Mouse (Mus musculus) liver, embryonic 12.5 days (tissue): ENCODE results near the gene Cdrt4. TPM values are rescaled to one million over a fixed set of nuclear protein-coding genes. Genes with fewer than 3 reads are reported as not detected.

Source experiments
- ATAC-seq: fragments of 200-750 bp; cut with Nextera tagmentation; 2 replicates; pipeline ENCODE4 v1.8.0; 2017; ENCODE audit warnings: moderate number of reproducible peaks, mild to moderate bottlenecking, moderate library complexity
- H3K27ac ChIP-seq: fragments of 300-500 bp; sonication (generic); 2 replicates; pipeline ENCODE4 v1.5.1; 2016; ENCODE audit warnings: mild to moderate bottlenecking
- H3K27me3 ChIP-seq: fragments of 300-500 bp; sonication (generic); replicated peaks from 2 replicates; pipeline ENCODE4 v1.6.1; 2016; ENCODE audit warnings: mild to moderate bottlenecking, moderate library complexity
- H3K36me3 ChIP-seq: fragments of 300-500 bp; sonication (generic); 2 replicates; pipeline ENCODE4 v1.6.1; 2016; ENCODE audit warnings: mild to moderate bottlenecking, moderate library complexity
- H3K4me1 ChIP-seq: fragments of 300-500 bp; sonication (generic); 2 replicates; pipeline ENCODE4 v1.6.1; 2016
- H3K4me2 ChIP-seq: fragments of 300-500 bp; sonication (generic); 2 replicates; pipeline ENCODE4 v1.6.1; 2016; ENCODE audit warnings: mild to moderate bottlenecking, moderate library complexity
- H3K4me3 ChIP-seq: fragments of 300-500 bp; sonication (generic); 2 replicates; pipeline ENCODE4 v1.5.1; 2016; ENCODE audit warnings: mild to moderate bottlenecking, moderate library complexity
- H3K9ac ChIP-seq: fragments of 300-500 bp; sonication (generic); 2 replicates; pipeline ENCODE4 v1.6.1; 2016; ENCODE audit warnings: mild to moderate bottlenecking, moderate library complexity
- H3K9me3 ChIP-seq: fragments of 300-500 bp; sonication (generic); replicated peaks from 2 replicates; pipeline ENCODE4 v1.6.1; 2016; ENCODE audit warnings: mild to moderate bottlenecking, moderate library complexity
- WGBS: fragments of 180-500 bp; shearing (Covaris S2); methylation state at CpG from one replicate; pipeline ENCODE4 v1.1.7; 2016; ENCODE audit not compliant: insufficient replicate concordance; 5-methylcytosine and 5-hydroxymethylcytosine counted together
- polyA plus RNA-seq: library from polyadenylated mRNA; unstranded; fragments of >200 nt; fragmentation: Nextera tagmentation; extraction: Ambion mirVana; gene quantifications from 2 replicates; pipeline ENCODE4 v1.2.1, GENCODE M21; 2016

Cdrt4 gene
- polyA plus RNA-seq, 1 experiment from 2014 or later, result not detected

DNA sequence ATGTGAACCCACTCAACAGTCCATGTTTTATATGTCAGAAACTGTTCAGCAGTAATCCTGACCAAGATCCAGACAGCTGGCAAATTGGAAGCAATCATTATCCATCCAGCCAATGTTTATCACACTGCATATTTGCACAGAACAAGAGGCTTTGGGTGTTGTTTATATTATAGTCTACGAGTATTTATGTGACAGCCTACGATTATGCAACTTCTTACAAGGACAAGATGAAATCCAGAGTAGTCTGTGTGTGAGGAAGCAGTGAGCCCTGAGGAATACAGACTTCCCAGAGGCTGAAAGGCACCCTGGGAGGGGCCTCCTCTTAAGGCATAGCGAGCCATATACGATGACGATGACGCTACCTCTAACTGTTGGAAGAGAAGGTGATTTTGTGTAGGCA is 74.5 kb downstream of the Cdrt4 start:
- no peak overlapping the region for H3K4me2 ChIP-seq
- H3K9me3 ChIP-seq, result no peaks in the 10 kb centered on the region
- H3K4me1 ChIP-seq, result no peaks in the 10 kb centered on the region
- H3K4me3 ChIP-seq, result no peak overlapping the region
- peaks cover 12% of the 10 kb centered on the region; the same call in 1 of the 2 replicates for H3K27me3 ChIP-seq
- no peak overlapping the region for H3K9ac ChIP-seq
- WGBS, result 68% methylated on average over 6 of the region's 6 CpGs
- H3K36me3 ChIP-seq, result no peaks in the 10 kb centered on the region
- no peak for ATAC-seq
- H3K27ac ChIP-seq, result no peak overlapping the region

DNA sequence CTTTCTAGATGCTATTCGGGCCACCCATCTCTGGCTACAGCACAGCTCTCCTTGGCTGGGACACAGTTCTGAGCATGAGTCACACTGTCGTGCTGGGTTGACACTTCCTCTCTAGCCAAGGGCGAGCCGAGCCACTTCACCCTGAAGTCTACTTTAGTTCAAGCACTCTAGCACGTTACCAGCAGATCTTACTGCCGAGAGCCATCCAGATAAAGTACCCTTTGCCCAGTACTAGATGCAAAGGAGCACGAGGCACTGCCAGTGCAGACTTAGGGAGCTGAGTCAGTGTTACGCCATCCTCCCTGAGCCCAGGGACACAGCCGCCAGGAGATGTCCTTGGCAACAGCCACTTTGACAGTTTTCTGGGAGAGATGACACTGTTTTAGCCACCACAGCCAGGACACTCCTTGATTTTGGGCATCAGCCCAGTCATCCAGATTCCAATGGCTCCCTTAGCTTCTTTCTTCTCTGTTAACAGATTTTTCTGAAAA is 75.7 kb downstream of the Cdrt4 start:
- Histone ChIP-seq H3K27me3 (peaks cover 12% of the 10 kb centered on the region; the same call in 1 of the 2 replicates), H3K4me1 (no peaks in the 10 kb centered on the region), H3K36me3 (no peaks in the 10 kb centered on the region), H3K4me3 (no peak overlapping the region), H3K9ac (no peak overlapping the region), H3K9me3 (no peaks in the 10 kb centered on the region), H3K27ac (no peak overlapping the region), H3K4me2 (no peak overlapping the region)
- no peak for ATAC-seq
- WGBS, result 34% methylated on average over 9 of the region's 9 CpGs

DNA sequence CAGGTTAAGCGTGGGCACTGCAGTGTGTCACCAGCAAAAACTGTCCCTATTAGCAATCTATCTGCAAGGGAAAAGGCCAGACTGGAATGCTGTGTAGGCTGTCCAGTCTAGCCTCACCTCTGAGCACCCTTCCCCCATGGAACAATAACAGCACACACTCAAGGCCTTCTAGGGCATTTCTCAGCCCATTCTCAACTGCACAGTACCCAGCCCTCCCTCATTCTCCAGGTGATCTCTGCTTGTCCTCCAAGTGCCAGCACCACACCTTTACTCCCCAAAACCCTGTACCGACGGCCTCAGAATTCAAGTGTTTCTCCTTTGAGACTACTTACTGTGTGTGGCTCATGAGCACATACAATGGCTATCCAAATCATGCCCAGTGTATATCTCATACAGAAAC is 77.1 kb downstream of the Cdrt4 start:
- H3K27me3 ChIP-seq, result peaks cover 12% of the 10 kb centered on the region; the same call in 1 of the 2 replicates
- no peak for ATAC-seq
- no peak overlapping the region for H3K27ac ChIP-seq
- no peak overlapping the region for H3K4me2 ChIP-seq
- 59% methylated on average over 3 of the region's 3 CpGs for WGBS
- H3K4me1 ChIP-seq, result no peaks in the 10 kb centered on the region
- no peak overlapping the region for H3K9ac ChIP-seq
- H3K4me3 ChIP-seq, result no peak overlapping the region
- no peaks in the 10 kb centered on the region for H3K36me3 ChIP-seq
- no peaks in the 10 kb centered on the region for H3K9me3 ChIP-seq

GRCm38 (mm10) chr11:63029148-63029714 is 78.2 kb downstream of the Cdrt4 start:
- no peaks in the 10 kb centered on the region for H3K9me3 ChIP-seq
- no peak overlapping the region for H3K4me2 ChIP-seq
- no peak for ATAC-seq
- H3K4me1 ChIP-seq, result no peaks in the 10 kb centered on the region
- 55% methylated on average over 4 of the region's 4 CpGs for WGBS
- no peak overlapping the region for H3K9ac ChIP-seq
- no peaks in the 10 kb centered on the region for H3K36me3 ChIP-seq
- peaks cover 12% of the 10 kb centered on the region; the same call in 1 of the 2 replicates for H3K27me3 ChIP-seq
- H3K27ac ChIP-seq, result no peak overlapping the region
- no peak overlapping the region for H3K4me3 ChIP-seq

DNA sequence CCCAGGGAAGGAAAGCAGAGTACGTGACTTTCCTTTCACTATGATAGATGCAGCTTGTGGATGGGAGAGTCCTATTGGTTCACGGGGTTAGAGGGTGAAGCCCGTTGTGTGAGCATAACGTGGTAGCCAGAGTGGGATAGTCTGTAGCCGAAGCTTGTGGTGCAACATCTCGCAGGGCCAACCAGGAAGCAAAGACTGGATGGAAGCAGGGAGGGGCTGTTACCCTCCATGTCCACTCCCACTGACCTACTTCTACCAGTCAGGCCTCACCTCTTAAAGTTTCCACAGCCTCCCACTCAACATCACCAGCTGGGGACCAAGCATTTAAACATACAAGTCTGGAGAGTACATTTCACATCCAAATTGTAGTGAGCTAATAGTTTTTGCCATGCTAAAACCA is 78.7 kb downstream of the Cdrt4 start:
- H3K36me3 ChIP-seq, result no peaks in the 10 kb centered on the region
- H3K4me2 ChIP-seq, result no peak overlapping the region
- 81% methylated on average over 6 of the region's 6 CpGs for WGBS
- H3K4me1 ChIP-seq, result no peaks in the 10 kb centered on the region
- ATAC-seq, result no peak
- no peak overlapping the region for H3K4me3 ChIP-seq
- no peak overlapping the region for H3K27ac ChIP-seq
- peaks cover 12% of the 10 kb centered on the region; the same call in 1 of the 2 replicates for H3K27me3 ChIP-seq
- no peak overlapping the region for H3K9ac ChIP-seq
- no peaks in the 10 kb centered on the region for H3K9me3 ChIP-seq

- H3K9ac ChIP-seq, result no peak overlapping the region
- WGBS, result 64% methylated on average over 11 of the region's 11 CpGs
- no peak for ATAC-seq
Measured at GRCm38 (mm10) chr11:63035420-63036211, 84.6 kb downstream of the Cdrt4 start.

DNA sequence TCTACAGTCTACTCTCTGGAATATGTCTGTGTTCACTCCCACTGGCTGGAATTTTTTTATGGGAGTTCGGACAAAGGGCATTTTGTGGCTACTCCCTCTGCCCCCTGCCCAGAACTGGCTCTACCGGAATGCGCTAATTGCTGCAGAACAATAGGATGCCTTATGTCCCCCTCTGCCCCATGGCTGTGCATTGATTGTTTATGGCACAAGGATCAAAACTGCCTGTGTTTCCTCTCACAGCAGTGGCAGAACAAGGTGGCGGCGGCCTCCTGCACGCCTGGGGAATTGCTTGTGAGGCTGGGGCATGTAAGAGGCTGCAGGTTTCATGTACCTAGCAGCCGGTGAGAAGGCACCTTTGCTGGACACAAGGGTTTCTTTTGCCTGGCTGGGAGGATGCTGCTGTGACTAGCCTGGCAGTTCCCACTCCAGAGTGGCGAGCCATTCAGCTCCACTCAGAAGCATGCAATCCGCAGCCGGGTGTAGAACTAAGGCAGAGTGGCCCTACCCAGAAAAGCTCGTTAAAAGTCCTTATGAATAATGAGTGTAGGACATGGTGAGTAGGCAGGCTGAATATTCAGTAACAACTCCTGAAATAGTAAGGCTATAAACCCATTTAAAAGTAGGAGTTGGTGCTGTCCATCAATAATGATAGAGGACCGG is 89.1 kb downstream of the Cdrt4 start:
- Histone ChIP-seq H3K9me3 (no peaks in the 10 kb centered on the region), H3K27me3 (peaks cover 7% of the 10 kb centered on the region; the same call in 1 of the 2 replicates), H3K4me3 (no peak overlapping the region), H3K36me3 (no peaks in the 10 kb centered on the region), H3K4me2 (no peak overlapping the region), H3K27ac (peak overlapping the region; percentile 58; the same call in 1 of the 2 replicates), H3K9ac (no peak overlapping the region), H3K4me1 (no peaks in the 10 kb centered on the region)
- WGBS, result 67% methylated on average over 12 of the region's 12 CpGs
- ATAC-seq, result no peak

More at GRCm38 (mm10) chr11:63035420-63036211, 84.6 kb downstream of the Cdrt4 start:
- H3K27me3 ChIP-seq, result peaks cover 4% of the 10 kb centered on the region; the same call in 1 of the 2 replicates
- H3K4me2 ChIP-seq, result no peak overlapping the region
- no peak overlapping the region for H3K27ac ChIP-seq
- no peaks in the 10 kb centered on the region for H3K36me3 ChIP-seq
- no peaks in the 10 kb centered on the region for H3K4me1 ChIP-seq
- no peaks in the 10 kb centered on the region for H3K9me3 ChIP-seq
- no peak overlapping the region for H3K4me3 ChIP-seq

Other genes with a start within 250 kb of the Cdrt4 start
- gene Zfp287, start 219.3 kb upstream of the Cdrt4 start, polyA plus RNA-seq, result 1.2 and 1.6 TPM in 2 replicates
- not detected in 2 replicates for gene Gm10428, start 198.1 kb upstream of the Cdrt4 start, polyA plus RNA-seq
- 2.8 and 3.0 TPM in 2 replicates for gene Zfp286, start 161.7 kb upstream of the Cdrt4 start, polyA plus RNA-seq
- 1.5 and 1.8 TPM in 2 replicates for gene Trim16, start 131.0 kb upstream of the Cdrt4 start, polyA plus RNA-seq
- gene Fbxw10, start 104.1 kb upstream of the Cdrt4 start, polyA plus RNA-seq, result 0.17 and 0.28 TPM in 2 replicates
- 32.2 and 35.0 TPM in 2 replicates for gene Tvp23b, start 71.7 kb upstream of the Cdrt4 start, polyA plus RNA-seq
- 0.07 TPM in 1 of 2 replicates, not detected in the other for gene Tekt3, start 110.5 kb downstream of the Cdrt4 start, polyA plus RNA-seq
- 38.3 and 39.8 TPM in 2 replicates for gene Pmp22, start 177.8 kb downstream of the Cdrt4 start, polyA plus RNA-seq